Mouse (Mus musculus): ENCODE results near the gene Kcnc3. TPM values are rescaled to one million over a fixed set of nuclear protein-coding genes. Genes with fewer than 3 reads are reported as not detected.

Gene Kcnc3
- polyA plus RNA-seq, 1 experiment, result 3.9 TPM

GRCm38 (mm10) chr7:44593775-44594174 is 3.3 kb downstream of the Kcnc3 start:
- no peak for TF ChIP-seq CTCF (IDR thresholded peaks at IDR 0.05; ENCODE audit: control insufficient read depth, insufficient read depth, low read length)
- 0 out of 2 replicates have a peak, but pooled peaks have one; percentile 30 for TF ChIP-seq POLR2A (IDR thresholded peaks at IDR 0.05; ENCODE audit: borderline replicate concordance, control insufficient read depth, low read depth, low read length)
- WGBS, result 2% methylated on average over 22 of the region's 22 CpGs
- Histone ChIP-seq H3K27ac (ENCODE audit: control insufficient read depth, insufficient read depth, low read depth, low read length, poor library complexity) (no peak overlapping the region), H3K4me3 (replicated peaks; ENCODE audit: control insufficient read depth, low read depth, low read length) (no peak overlapping the region), H3K4me1 (ENCODE audit: control insufficient read depth, insufficient read depth, low read length) (peaks cover 1% of the 10 kb centered on the region; the same call in 1 of the 2 replicates)

DNA sequence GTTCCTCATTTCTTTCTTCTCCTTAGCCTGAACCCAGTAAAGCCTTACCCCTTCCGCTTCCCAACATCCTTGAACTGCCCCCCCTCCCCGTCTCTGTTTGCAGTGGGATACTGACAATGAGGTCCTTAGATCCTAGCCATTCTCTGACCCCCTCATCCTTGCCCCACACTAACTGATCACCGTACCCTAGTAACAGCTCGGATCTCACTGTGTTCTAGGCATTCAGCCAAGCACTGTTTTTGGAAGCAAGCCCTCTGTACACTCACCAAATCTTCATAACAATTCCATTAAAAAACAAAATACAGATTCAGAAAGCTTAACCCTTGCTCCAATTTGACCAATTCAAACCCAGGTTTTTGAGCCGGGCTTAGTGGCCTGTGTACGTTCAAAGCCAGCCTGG is 3.8 kb downstream of the Kcnc3 start:
- Histone ChIP-seq H3K4me3 (replicated peaks; ENCODE audit: control insufficient read depth, low read depth, low read length) (no peak overlapping the region), H3K4me1 (ENCODE audit: control insufficient read depth, insufficient read depth, low read length) (peaks cover 1% of the 10 kb centered on the region; the same call in 1 of the 2 replicates), H3K27ac (ENCODE audit: control insufficient read depth, insufficient read depth, low read depth, low read length, poor library complexity) (no peak overlapping the region)
- WGBS, result 72% methylated on average over 6 of the region's 6 CpGs
- no peak for TF ChIP-seq POLR2A (IDR thresholded peaks at IDR 0.05; ENCODE audit: borderline replicate concordance, control insufficient read depth, low read depth, low read length)
- no peak for TF ChIP-seq CTCF (IDR thresholded peaks at IDR 0.05; ENCODE audit: control insufficient read depth, insufficient read depth, low read length)

GRCm38 (mm10) chr7:44595131-44595561 is 4.7 kb downstream of the Kcnc3 start:
- 89% methylated on average over 20 of the region's 20 CpGs for WGBS
- no peak for TF ChIP-seq CTCF (IDR thresholded peaks at IDR 0.05; ENCODE audit: control insufficient read depth, insufficient read depth, low read length)
- no peak for TF ChIP-seq POLR2A (IDR thresholded peaks at IDR 0.05; ENCODE audit: borderline replicate concordance, control insufficient read depth, low read depth, low read length)
- Histone ChIP-seq H3K27ac (ENCODE audit: control insufficient read depth, insufficient read depth, low read depth, low read length, poor library complexity) (no peak overlapping the region), H3K4me3 (replicated peaks; ENCODE audit: control insufficient read depth, low read depth, low read length) (no peak overlapping the region), H3K4me1 (ENCODE audit: control insufficient read depth, insufficient read depth, low read length) (no peaks in the 10 kb centered on the region)

- Histone ChIP-seq H3K27ac (ENCODE audit: control insufficient read depth, insufficient read depth, low read depth, low read length, poor library complexity) (no peak overlapping the region), H3K4me3 (replicated peaks; ENCODE audit: control insufficient read depth, low read depth, low read length) (no peak overlapping the region), H3K4me1 (ENCODE audit: control insufficient read depth, insufficient read depth, low read length) (no peaks in the 10 kb centered on the region)
- WGBS, result 82% methylated on average over 6 of the region's 6 CpGs
- TF ChIP-seq POLR2A (IDR thresholded peaks at IDR 0.05; ENCODE audit: borderline replicate concordance, control insufficient read depth, low read depth, low read length) (no peak), CTCF (IDR thresholded peaks at IDR 0.05; ENCODE audit: control insufficient read depth, insufficient read depth, low read length) (no peak)
These were observed 5.6 kb downstream of the Kcnc3 start for GRCm38 (mm10) chr7:44596051-44596450.

GRCm38 (mm10) chr7:44596996-44597538 is 6.6 kb downstream of the Kcnc3 start:
- Histone ChIP-seq H3K4me3 (replicated peaks; ENCODE audit: control insufficient read depth, low read depth, low read length) (no peak overlapping the region), H3K27ac (ENCODE audit: control insufficient read depth, insufficient read depth, low read depth, low read length, poor library complexity) (no peak overlapping the region), H3K4me1 (ENCODE audit: control insufficient read depth, insufficient read depth, low read length) (no peaks in the 10 kb centered on the region)
- TF ChIP-seq POLR2A (IDR thresholded peaks at IDR 0.05; ENCODE audit: borderline replicate concordance, control insufficient read depth, low read depth, low read length), result no peak
- 52% methylated on average over 5 of the region's 5 CpGs for WGBS

DNA sequence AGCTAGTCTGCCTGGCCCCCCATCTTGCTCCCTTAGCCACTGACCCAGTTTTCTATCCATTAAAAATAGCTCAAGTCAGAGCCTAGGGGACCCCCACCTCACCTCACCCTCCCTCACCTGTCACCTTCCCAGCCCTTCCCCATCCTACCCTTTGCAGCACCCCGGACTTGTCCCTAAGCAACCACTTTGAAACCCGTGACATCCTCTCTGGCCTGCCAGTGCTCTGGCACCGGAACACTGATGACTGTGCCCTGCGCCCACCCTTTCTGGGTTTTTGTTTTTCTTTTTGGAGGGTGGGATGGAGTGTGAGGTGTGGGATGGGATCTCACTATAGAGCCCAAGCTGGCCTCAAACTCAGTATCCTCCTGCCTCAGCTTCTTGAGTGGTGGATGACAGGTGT is 7.2 kb downstream of the Kcnc3 start:
- TF ChIP-seq CTCF (IDR thresholded peaks at IDR 0.05; ENCODE audit: control insufficient read depth, insufficient read depth, low read length) (no peak), POLR2A (IDR thresholded peaks at IDR 0.05; ENCODE audit: borderline replicate concordance, control insufficient read depth, low read depth, low read length) (no peak)

DNA sequence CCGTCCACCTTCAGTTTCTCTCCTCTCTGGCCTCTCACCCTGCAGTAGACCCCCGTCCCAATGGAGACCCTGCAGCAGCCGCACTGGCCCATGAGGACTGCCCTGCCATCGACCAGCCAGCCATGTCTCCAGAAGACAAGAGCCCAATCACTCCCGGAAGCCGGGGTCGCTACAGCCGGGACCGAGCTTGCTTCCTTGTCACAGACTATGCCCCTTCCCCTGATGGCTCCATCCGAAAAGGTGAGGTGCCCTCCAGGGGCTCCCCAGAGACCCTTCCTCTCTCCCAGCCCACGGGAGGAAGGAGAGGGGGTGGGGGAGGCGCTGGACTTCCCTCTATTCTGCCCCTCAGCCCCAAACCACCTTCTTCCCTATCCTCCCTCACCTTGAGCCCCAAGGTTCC is 7.9 kb downstream of the Kcnc3 start:
- H3K4me3 ChIP-seq (replicated peaks; ENCODE audit: control insufficient read depth, low read depth, low read length), result no peak overlapping the region
- no peaks in the 10 kb centered on the region for H3K4me1 ChIP-seq (ENCODE audit: control insufficient read depth, insufficient read depth, low read length)
- H3K27ac ChIP-seq (ENCODE audit: control insufficient read depth, insufficient read depth, low read depth, low read length, poor library complexity), result no peak overlapping the region
- TF ChIP-seq CTCF (IDR thresholded peaks at IDR 0.05; ENCODE audit: control insufficient read depth, insufficient read depth, low read length) (no peak), POLR2A (IDR thresholded peaks at IDR 0.05; ENCODE audit: borderline replicate concordance, control insufficient read depth, low read depth, low read length) (no peak)
- WGBS, result 66% methylated on average over 12 of the region's 12 CpGs

More for the DNA sequence above, 7.2 kb downstream of the Kcnc3 start:
- no peaks in the 10 kb centered on the region for H3K4me1 ChIP-seq (ENCODE audit: control insufficient read depth, insufficient read depth, low read length)
- H3K4me3 ChIP-seq (replicated peaks; ENCODE audit: control insufficient read depth, low read depth, low read length), result no peak overlapping the region
- 88% methylated on average over 4 of the region's 4 CpGs for WGBS
- H3K27ac ChIP-seq (ENCODE audit: control insufficient read depth, insufficient read depth, low read depth, low read length, poor library complexity), result no peak overlapping the region

- WGBS, result 74% methylated on average over 10 of the region's 10 CpGs
- H3K27ac ChIP-seq (ENCODE audit: control insufficient read depth, insufficient read depth, low read depth, low read length, poor library complexity), result no peak overlapping the region
These were observed 10.3 kb downstream of the Kcnc3 start for GRCm38 (mm10) chr7:44600691-44601262.

More at GRCm38 (mm10) chr7:44600691-44601262, 10.3 kb downstream of the Kcnc3 start:
- Histone ChIP-seq H3K4me3 (replicated peaks; ENCODE audit: control insufficient read depth, low read depth, low read length) (no peak overlapping the region), H3K4me1 (ENCODE audit: control insufficient read depth, insufficient read depth, low read length) (no peaks in the 10 kb centered on the region)
- TF ChIP-seq CTCF (IDR thresholded peaks at IDR 0.05; ENCODE audit: control insufficient read depth, insufficient read depth, low read length), result no peak
- no peak for TF ChIP-seq POLR2A (IDR thresholded peaks at IDR 0.05; ENCODE audit: borderline replicate concordance, control insufficient read depth, low read depth, low read length)
